Mouse (Mus musculus) C2C12 (cell line): ENCODE measurements at regions not wholly inside any gene's neighbourhood (a gene's known extent, or its start where the extent isn't known, plus 50 kb on each side); places are given as distances from the start of the nearest gene placed in this dataset.

Source experiments
- H3K27me3 ChIP-seq: one replicate; pipeline ENCODE4 v1.6.1; 2011; ENCODE audit not compliant: control insufficient read depth, insufficient read depth, insufficient read length
- H3K36me3 ChIP-seq: one replicate; pipeline ENCODE4 v1.6.1; 2011; ENCODE audit not compliant: control insufficient read depth, insufficient read depth
- H3K4me3 ChIP-seq: one replicate; pipeline ENCODE4 v1.5.1; 2011; ENCODE audit warnings: mild to moderate bottlenecking, control low read depth; ENCODE audit not compliant: poor library complexity, insufficient read depth, severe bottlenecking
- H3K79me2 ChIP-seq: one replicate; pipeline ENCODE4 v1.6.1; 2011; ENCODE audit not compliant: control insufficient read depth, insufficient read depth
- H3K79me3 ChIP-seq: one replicate; pipeline ENCODE4 v1.6.1; 2011; ENCODE audit warnings: low read depth, control low read depth
- H3ac ChIP-seq: one replicate; pipeline ENCODE3; 2011; ENCODE audit warnings: low read depth; ENCODE audit not compliant: control insufficient read depth, insufficient read length
- CEBPB ChIP-seq: IDR thresholded peaks from one replicate; pipeline ENCODE4 v1.6.1; 2011; ENCODE audit warnings: low read depth, mild to moderate bottlenecking, control low read depth, moderate library complexity
- CTCF ChIP-seq: IDR thresholded peaks from one replicate; pipeline ENCODE4 v1.5.1; 2011; ENCODE audit not compliant: control insufficient read depth, insufficient read depth, insufficient read length
- FOSL1 ChIP-seq: IDR thresholded peaks from one replicate; pipeline ENCODE4 v1.8.0; 2011; ENCODE audit warnings: mild to moderate bottlenecking, low read length; ENCODE audit not compliant: poor library complexity, insufficient read depth, severe bottlenecking
- MAX ChIP-seq: IDR thresholded peaks from one replicate; pipeline ENCODE4 v1.6.1; 2011; ENCODE audit warnings: mild to moderate bottlenecking, control low read depth
- MYOD1 ChIP-seq: IDR thresholded peaks from one replicate; pipeline ENCODE4 v1.6.1; 2011; ENCODE audit warnings: low read depth; ENCODE audit not compliant: control insufficient read depth, insufficient read length
- MYOG ChIP-seq: IDR thresholded peaks from one replicate; pipeline ENCODE4 v1.6.1; 2011; ENCODE audit not compliant: control insufficient read depth, insufficient read length; ENCODE audit errors: extremely low read depth
- USF1 ChIP-seq: IDR thresholded peaks from one replicate; pipeline ENCODE4 v1.6.1; 2011; ENCODE audit warnings: low read depth, mild to moderate bottlenecking, control low read depth, moderate library complexity

GRCm38 (mm10) chr10:100685748-100686147 lies 95.5 kb downstream of the 1700017N19Rik start:
- Histone ChIP-seq H3K4me3 (no peak overlapping the region), H3K27me3 (no peaks in the 10 kb centered on the region), H3ac (no peak overlapping the region), H3K79me3 (no peaks in the 10 kb centered on the region), H3K79me2 (no peaks in the 10 kb centered on the region), H3K36me3 (no peaks in the 10 kb centered on the region)
- TF ChIP-seq MAX = no peak
- TF ChIP-seq MYOG = no peak
- TF ChIP-seq MYOD1 = no peak
- no peak for TF ChIP-seq FOSL1
- no peak for TF ChIP-seq USF1
- no peak for TF ChIP-seq CEBPB
- no peak for TF ChIP-seq CTCF

- Histone ChIP-seq H3K36me3 (no peaks in the 10 kb centered on the region), H3K79me2 (no peaks in the 10 kb centered on the region), H3K79me3 (no peaks in the 10 kb centered on the region), H3K27me3 (no peaks in the 10 kb centered on the region), H3K4me3 (no peak overlapping the region), H3ac (no peak overlapping the region)
- TF ChIP-seq USF1 (no peak), MAX (no peak), MYOG (no peak), CEBPB (no peak), FOSL1 (no peak), MYOD1 (no peak), CTCF (no peak)
These were observed 105.7 kb downstream of the 1700017N19Rik start for GRCm38 (mm10) chr10:100695944-100696343.

GRCm38 (mm10) chr10:100699206-100699605 lies 108.9 kb downstream of the 1700017N19Rik start:
- Histone ChIP-seq H3K4me3 (no peak overlapping the region), H3K36me3 (no peaks in the 10 kb centered on the region), H3K79me3 (no peaks in the 10 kb centered on the region), H3K79me2 (no peaks in the 10 kb centered on the region), H3K27me3 (no peaks in the 10 kb centered on the region), H3ac (no peak overlapping the region)
- no peak for TF ChIP-seq FOSL1
- no peak for TF ChIP-seq MAX
- no peak for TF ChIP-seq CTCF
- TF ChIP-seq USF1 = no peak
- no peak for TF ChIP-seq CEBPB

- Histone ChIP-seq H3K27me3 (no peaks in the 10 kb centered on the region), H3ac (no peak overlapping the region), H3K79me2 (no peaks in the 10 kb centered on the region), H3K4me3 (no peak overlapping the region), H3K79me3 (no peaks in the 10 kb centered on the region), H3K36me3 (no peaks in the 10 kb centered on the region)
- TF ChIP-seq FOSL1 (no peak), CTCF (no peak), CEBPB (no peak), MAX (no peak), USF1 (no peak)
These were observed 110.3 kb downstream of the 1700017N19Rik start for GRCm38 (mm10) chr10:100700281-100701205.

GRCm38 (mm10) chr10:100701938-100702337 lies 111.7 kb downstream of the 1700017N19Rik start:
- Histone ChIP-seq H3K79me3 (no peaks in the 10 kb centered on the region), H3K36me3 (no peaks in the 10 kb centered on the region), H3ac (no peak overlapping the region), H3K27me3 (no peaks in the 10 kb centered on the region), H3K79me2 (no peaks in the 10 kb centered on the region), H3K4me3 (no peak overlapping the region)
- TF ChIP-seq MYOD1 (no peak), MYOG (no peak)

- Histone ChIP-seq H3K79me3 (no peaks in the 10 kb centered on the region), H3K27me3 (no peaks in the 10 kb centered on the region), H3ac (no peak overlapping the region), H3K79me2 (no peaks in the 10 kb centered on the region), H3K4me3 (no peak overlapping the region), H3K36me3 (no peaks in the 10 kb centered on the region)
- TF ChIP-seq MAX = no peak
- no peak for TF ChIP-seq FOSL1
- TF ChIP-seq USF1 = no peak
- TF ChIP-seq MYOD1 = no peak
- TF ChIP-seq CEBPB = no peak
These were observed 125.9 kb downstream of the 1700017N19Rik start for GRCm38 (mm10) chr10:100716084-100716667.
